Mouse (Mus musculus) CD4-positive, CD25-positive, alpha-beta regulatory T cell (primary cell): ENCODE measurements around the gene Tpx2. TPM values are rescaled to one million over a fixed set of nuclear protein-coding genes. Genes with fewer than 3 reads are reported as not detected.

Source experiments
- polyA plus RNA-seq: library from polyadenylated mRNA; unstranded; fragments of 100-300 nt; shearing (Covaris generic); gene quantifications from one replicate; pipeline ENCODE4 v1.2.1, GENCODE M21; 2017

Tpx2 gene
- polyA plus RNA-seq: 2.8 TPM

DNA sequence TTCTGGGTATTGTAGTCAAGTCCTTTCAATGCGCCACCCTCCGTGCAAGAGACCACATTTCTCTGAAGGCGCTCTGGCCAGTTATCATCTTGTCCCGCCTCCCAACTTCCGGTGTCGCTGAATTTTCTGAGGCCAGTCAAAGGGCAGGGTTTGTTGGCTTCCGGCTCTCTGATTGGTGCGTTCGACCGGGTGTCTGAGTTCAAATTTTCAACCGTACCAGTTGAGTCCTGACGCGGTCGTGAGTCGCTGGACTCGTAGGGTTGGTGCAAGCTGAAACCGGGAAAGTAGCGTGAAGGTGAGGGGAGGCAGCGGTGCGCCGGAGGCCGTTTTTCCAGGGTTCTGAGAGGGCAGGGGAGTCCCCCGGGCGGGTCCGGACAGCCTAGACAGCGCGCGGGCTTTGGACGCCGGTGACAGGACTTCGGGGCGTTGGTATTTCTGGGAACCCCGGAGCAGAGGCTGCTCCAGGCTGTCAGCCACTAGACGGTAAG lies at the start of gene Tpx2:
TSS of gene Tpx2 (plus strand) at position 150 of the 488 bp plus-strand sequence.

DNA sequence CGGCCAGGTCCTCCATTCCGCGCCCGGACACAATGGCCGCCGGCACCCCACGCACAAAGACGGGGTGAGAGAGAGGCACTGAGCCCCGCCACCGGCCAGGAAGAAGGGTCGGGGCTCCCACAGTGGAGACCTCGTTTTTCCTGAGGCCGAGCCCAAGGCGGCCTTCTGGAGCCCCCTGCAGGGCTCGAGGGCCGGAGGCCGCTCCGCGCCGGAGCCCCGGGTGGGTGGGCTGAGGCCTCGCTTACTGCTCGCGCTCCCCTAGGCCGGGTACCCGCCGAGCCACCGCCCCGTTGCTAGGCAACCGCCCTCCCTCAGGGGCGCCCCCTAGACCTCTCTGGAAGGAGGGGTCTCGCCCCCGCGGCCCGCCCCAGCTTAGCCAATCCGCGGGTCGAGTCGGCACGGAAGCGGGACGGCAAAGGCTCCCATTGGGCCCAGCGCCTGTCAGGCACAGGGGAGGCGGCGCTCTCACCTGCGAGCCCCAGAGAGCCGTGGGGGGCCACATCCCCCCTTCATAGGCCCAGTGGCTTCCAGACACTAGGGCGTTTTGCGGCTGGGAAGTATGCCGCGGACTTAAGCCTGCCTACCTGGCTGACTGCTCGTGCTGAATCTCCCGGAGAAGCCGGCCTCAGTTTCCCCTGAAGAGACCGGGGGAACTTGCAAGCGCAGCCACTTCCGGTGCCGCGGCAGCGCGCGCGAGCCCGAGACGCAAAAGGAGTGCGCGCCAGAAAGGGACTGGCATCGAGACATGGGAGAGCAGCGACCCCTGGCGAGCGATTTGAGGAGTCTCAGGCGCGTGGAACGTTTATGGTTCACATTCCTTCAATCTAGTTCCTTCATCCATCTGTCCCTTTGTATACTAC lies 16.5 kb upstream of the Tpx2 start, which contains the start of gene Bcl2l1:
TSS of gene Bcl2l1 (minus strand) at position 710 of the 860 bp plus-strand sequence.

DNA sequence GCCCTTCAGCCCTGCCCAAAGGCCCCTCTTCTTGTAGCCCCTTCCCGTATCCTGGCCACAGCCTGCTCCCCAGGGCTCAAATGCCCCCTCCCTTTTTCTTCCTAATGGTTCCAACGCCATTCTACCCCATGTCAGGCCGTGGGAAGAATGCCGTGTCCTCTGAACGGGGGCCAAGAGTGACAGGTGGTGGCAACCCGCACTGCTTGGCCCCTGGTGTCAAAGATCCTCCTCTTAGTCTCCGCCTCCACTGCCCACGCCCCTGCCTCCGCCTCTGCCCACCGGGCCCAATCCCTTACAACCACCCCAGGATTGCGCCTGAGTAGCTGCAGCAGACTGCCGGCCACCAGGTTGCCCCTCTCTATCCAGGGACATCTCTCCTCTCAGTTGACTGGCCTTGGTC lies 63.3 kb downstream of the Tpx2 start, which contains the start of gene Mylk2:
TSS of gene Mylk2 (plus strand) at position 322 of the 400 bp plus-strand sequence.

DNA sequence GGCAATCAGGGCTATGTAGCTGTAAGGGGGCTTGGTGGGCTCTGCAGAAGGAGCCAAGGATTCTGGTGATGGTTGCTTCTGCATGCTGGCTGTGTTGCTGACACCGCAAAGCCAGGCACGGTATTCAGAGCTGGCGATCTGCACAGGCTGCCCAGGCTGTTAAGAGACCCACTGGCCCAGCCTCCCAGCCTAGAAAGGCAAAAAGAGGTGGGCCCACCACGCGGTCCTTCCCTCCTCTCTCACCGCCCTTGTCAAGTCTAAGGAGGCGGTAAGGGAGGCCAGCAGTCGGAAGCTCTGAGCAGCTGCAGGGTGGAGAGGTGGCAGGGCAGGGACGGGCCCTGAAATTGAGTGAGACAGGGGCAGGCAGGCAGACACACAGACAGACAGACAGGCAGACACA lies 85.3 kb downstream of the Tpx2 start, which contains the start of gene Foxs1:
TSS of gene Foxs1 (minus strand) at position 161 of the 400 bp plus-strand sequence.

Other genes starting within 250 kb of the Tpx2 start
- gene Defb45, start 248.6 kb upstream of the Tpx2 start, polyA plus RNA-seq: not detected
- gene Defb36, start 243.6 kb upstream of the Tpx2 start, polyA plus RNA-seq: not detected
- not detected for gene Defb25, start 224.9 kb upstream of the Tpx2 start, polyA plus RNA-seq
- gene Rem1, start 221.0 kb upstream of the Tpx2 start, polyA plus RNA-seq: not detected
- gene H13, start 178.5 kb upstream of the Tpx2 start, polyA plus RNA-seq: 223 TPM
- 5.3 TPM for gene Mcts2, start 160.9 kb upstream of the Tpx2 start, polyA plus RNA-seq
- 1.4 TPM for gene Id1, start 111.7 kb upstream of the Tpx2 start, polyA plus RNA-seq
- gene Cox4i2, start 93.8 kb upstream of the Tpx2 start, polyA plus RNA-seq: not detected
- 67.2 TPM for gene Bcl2l1, start 16.2 kb upstream of the Tpx2 start, polyA plus RNA-seq
- gene Mylk2, start 63.4 kb downstream of the Tpx2 start, polyA plus RNA-seq: not detected
- not detected for gene Foxs1, start 85.2 kb downstream of the Tpx2 start, polyA plus RNA-seq
- gene Dusp15, start 103.7 kb downstream of the Tpx2 start, polyA plus RNA-seq: not detected
- 0.60 TPM for gene Ttll9, start 114.5 kb downstream of the Tpx2 start, polyA plus RNA-seq
- 171 TPM for gene Pdrg1, start 167.5 kb downstream of the Tpx2 start, polyA plus RNA-seq
- not detected for gene Xkr7, start 183.9 kb downstream of the Tpx2 start, polyA plus RNA-seq
- not detected for gene Ccm2l, start 218.0 kb downstream of the Tpx2 start, polyA plus RNA-seq